Mouse (Mus musculus) heart, postnatal 25 days (tissue): ENCODE measurements at regions not wholly inside any gene's neighbourhood (a gene's known extent, or its start where the extent isn't known, plus 50 kb on each side); places are given as distances from the start of the nearest gene placed in this dataset.

ENCODE experiments used
- DNase-seq: peaks from one replicate; pipeline ENCODE4 v3.0.0; 2022; ENCODE audit warnings: low spot score
- intact Hi-C: fragments of 180-260 bp; cut with DNase I; formaldehyde crosslinking; loops from one replicate; pipeline ENCODE4 v1.15.1; 2025

DNA sequence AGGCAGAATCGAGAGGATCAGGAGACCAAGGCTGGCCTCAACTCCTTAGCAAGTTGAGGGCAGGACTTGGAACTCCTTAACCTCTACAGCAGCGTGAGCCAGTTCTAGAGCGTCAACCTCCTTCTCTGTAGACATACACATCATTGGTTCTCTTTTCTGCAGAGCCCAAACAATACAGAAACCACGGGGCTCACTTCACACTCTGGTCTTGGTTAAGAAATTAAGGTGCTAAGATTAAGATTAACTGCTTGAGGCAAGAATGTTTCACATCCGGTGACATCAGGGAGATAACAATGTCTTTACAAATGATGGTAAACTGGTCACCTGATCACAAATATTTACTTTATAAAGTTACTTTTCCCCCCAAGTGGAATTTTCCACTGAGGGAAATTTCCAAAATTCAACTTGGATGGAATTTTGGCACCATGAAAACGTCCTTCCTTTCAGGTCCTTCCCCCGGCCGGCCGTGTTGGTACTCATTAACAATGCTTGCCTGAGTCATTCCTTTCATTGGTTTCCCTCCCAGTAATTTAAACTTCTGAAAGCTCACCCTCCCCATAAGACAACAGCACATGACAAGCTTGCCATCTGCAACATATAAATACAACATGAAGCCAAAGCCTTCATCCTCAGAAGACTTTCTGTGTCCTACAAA lies 77.3 kb upstream of the Kdm7a start:
- no peak for DNase-seq
- intact Hi-C loops: no loop called here

DNA sequence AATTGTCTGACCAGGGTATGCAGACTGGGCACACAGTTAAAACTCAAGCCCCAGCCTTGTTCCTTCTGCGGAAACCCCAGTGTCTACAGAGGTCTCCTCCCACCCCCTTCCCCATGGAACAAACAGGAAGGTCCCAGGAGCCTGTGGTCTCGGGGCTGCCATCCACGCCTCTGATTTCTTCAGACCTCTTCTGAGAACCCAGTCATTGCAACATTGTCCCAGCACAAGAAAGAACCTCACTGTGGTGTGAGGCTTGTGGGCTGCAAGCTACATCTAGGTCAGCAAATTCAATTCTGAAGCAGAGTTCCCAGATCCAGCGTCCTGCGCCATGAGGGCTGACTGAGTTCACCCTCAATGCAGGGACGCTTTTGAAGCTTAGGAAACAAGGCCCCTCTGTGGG lies 71.7 kb upstream of the Kdm7a start:
- DNase-seq: no peak
- intact Hi-C loops: no loop called here

DNA sequence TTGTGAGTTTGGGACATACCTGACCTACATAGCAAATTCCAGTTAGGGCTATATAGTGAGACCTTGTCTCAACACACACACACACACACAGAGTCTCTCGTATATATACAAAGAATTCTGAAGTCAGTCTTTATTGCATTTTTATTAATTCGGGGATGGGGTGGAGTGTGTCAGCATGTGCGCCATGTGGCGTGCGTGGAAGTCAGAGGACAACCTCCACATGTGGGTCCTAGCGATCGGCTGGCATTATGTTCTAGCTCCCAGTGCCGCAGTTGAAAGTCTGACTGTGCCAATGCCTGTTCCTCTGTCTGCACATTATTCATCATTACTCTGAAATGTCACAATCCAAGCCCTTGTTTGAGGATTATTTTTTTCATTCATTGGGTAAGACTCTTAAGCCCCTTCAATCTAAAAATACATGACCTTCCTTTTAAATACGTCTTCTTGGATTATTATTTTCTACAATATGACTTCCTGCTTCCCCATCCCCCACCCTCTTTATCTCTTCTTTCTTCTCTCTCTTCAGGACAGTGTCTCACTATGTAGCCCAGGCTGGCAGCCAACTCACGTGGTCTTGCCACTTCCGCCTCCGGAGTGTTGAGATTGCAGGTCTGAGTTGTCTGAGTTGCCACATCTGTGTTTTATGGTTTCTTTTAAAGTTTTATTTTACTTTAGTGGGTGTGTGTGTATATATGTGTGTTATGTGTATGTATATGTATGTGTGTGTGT lies 68.3 kb upstream of the Kdm7a start:
- intact Hi-C loops: no loop called here
- DNase-seq: no peak

DNA sequence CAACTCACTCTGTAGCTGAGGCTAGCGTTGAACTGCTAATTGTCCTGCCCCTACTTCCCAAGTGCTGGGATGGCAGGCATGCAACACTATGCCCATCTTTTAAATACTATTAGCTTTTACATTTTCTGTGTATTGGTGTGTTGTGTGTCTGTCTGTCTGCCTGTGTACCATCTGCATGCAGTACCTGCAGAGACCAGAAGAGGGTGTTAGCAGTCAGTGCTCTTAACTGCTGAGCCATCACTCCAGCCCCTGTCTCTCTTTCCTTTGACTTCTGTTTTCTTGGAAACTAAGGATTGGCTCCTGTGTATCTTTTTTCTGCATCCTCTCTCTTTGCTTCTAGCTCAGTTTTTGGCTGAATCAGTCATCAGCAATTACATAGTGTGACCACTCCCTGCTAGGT lies 66.8 kb upstream of the Kdm7a start:
- intact Hi-C loops: no loop called here
- DNase-seq: no peak

DNA sequence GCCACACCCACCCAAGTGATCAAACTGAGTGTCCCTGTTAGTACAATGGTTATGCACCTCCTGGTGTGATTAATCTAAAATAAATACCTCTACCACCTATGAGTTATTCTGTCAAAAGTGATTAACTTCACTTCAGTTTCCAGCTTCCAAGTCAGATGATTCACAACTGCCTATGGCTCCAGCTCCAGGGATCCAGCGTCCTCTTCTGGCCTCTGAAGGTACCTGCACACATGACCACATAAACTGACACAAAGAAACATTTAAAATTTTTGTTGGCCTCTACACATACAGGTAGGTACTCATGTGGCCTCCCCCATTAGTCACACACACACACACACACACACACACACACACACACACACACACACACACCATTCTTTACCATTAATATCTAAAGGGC lies 63.9 kb upstream of the Kdm7a start:
- DNase-seq: no peak
- intact Hi-C loops: no loop called here

DNA sequence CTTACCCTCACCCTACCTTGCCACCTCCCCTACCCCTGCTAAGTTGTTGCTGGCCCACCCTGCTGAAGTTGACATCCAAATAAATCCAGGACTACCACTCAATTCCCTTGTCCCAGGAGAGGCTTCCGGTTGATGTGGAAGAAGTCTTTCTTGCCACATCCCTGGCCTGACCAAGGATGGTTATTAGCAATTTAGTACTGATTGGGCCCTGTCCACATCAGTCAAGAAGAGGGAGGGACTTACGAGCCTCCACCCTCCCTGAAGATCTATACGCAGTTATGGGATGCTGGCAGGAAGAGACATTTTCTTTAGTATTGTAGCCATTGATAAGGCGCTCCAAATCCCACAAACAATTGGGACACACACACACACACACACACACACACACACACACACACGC lies 63.1 kb upstream of the Kdm7a start:
- DNase-seq: no peak
- intact Hi-C loops: loop anchor here (2.0 kb wide), 1 partner anchor 21 kb away; no protein-coding TSS in a partner anchor

DNA sequence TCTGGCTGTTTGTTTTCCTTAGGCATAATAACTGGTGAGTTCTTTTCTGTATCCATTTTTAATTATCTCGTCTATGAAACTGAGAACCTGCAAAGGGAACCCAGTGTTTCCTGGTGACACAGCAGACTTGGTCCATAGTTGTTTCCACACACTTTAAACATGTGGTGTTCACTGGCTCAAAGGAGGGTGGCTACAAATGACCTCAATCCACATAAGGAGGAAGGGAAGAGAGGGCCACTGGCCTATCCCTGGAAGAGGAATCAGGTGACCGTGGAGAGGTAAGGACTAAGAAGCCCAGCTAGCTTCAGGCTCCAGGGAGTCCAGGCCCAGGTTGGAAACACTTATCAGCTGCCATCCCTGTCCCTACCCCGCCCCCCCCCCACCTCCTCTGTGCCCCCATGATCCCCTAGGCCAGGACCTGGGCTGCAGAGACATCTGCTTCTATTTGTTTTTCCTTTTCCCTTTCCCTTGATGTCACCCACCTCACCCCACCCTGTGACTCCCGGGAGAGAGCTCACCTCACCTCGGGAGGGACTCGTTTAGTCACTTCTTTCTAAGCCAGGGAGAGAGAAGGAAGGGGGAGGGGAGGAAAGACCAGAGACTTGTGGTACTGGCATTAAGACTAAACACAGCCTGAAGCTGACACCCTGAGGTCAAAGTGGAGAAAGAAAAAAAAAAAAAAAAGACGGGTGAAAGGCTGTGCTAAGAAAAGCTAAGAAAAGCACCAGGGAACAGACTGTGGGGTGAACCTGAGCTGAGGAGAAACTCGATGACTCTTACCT lies 62.2 kb upstream of the Kdm7a start:
- intact Hi-C loops: loop anchor here (2.0 kb wide), 1 partner anchor 20 kb away; no protein-coding TSS in a partner anchor

DNA sequence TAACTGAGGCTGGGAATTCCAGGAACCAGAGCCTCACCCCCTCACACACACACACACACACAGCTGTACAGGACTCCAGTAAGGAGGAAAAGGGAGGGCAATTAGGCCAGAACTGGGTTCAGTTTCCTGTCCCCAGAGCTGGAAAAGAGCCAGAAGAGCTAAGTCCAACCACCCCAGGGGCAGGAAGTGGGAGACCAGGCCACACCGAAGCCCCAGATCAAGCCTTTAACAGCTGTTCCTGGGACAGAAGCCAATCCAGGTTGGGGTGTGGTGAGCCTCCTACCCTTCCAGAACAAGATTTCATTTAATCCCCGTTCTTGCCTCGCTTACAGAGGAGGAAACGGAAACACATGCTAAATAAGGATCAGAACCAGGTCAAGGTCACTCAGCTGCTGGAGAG lies 58.1 kb upstream of the Kdm7a start:
- intact Hi-C loops: no loop called here

More for the DNA sequence above, 62.2 kb upstream of the Kdm7a start:
- DNase-seq: no peak

DNA sequence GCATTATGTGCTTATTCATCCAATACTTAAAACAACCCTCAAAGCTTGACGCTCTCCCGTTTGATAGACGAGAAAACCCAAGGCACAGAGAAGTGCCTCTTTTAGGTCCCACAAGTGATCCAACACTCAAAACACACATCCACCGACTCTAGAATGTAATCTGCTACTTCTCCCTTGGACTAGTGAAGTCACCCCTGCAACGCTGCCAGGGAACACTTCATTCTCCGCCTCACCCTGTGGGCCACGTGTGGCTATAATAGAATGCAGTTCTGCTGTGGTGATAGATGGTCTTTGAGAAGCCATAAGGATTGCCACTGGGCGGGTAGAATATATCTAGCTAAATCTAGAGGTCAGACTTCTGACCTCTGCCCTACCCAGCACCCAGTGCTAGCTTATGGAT lies 57.0 kb upstream of the Kdm7a start:
- intact Hi-C loops: no loop called here
- DNase-seq: no peak

More for the DNA sequence above, 58.1 kb upstream of the Kdm7a start:
- peak; percentile 65 for DNase-seq

DNA sequence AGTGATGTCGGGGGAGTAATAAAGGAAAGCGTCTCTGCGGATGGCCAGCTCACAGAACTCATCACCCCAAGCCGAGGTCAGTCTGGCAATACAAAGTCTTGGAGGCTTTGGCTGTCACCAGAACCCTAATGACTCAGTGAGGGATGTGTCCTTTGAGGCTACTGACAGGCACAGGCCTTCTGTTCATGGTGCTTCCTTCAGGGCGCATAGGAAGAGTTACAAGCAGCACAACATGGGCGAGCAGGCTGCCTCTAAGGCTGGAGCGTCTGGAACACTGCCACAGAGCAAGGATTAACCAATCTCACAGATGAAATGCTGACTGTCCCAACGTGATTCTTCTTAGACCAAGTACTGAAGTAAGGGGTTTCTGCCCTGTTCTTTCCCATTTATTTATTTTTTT lies 55.4 kb upstream of the Kdm7a start:
- no peak for DNase-seq
- intact Hi-C loops: no loop called here

DNA sequence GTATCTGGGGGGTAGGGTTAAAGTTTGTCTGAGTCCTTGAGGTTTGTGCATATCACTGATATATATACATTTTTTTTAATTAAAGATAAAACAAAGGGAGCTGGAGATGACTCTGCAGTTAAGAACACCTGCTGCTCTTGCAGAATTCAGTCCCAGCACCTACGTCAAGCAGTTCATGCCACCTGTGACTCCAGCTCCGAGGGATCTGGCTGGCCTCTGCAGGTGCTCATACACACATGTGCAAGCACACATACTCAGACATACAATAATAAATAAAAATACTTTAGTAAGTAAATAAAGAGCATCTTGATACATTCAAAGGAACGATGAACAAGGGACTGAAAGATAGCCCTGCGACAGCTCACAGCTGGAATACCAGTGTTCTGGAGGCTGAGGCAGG lies 53.9 kb upstream of the Kdm7a start:
- intact Hi-C loops: no loop called here
- DNase-seq: no peak

DNA sequence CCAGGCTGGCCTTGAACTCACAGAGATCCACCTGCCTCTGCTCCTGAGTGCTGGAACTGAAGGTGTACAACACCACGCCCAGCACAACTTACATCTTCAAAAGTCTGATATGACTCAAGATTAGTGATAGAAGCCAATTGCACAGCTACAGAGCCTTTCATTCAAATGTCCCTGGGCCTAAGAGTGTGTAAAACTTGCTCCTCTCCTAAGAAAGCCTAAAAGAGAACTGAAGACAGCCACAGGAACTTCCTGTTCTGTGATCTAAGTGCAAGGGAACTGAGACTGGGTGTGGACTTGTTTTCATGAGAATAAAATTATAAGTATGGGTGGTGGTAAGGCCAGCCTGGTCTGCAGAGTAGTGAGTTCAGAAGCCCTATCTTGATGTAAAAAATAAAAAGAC lies 52.5 kb upstream of the Kdm7a start:
- intact Hi-C loops: loop anchor here (2.0 to 5.0 kb wide), 2 partner anchors 52 to 83 kb away; partner anchors contain the start of gene Kdm7a
- DNase-seq: no peak

DNA sequence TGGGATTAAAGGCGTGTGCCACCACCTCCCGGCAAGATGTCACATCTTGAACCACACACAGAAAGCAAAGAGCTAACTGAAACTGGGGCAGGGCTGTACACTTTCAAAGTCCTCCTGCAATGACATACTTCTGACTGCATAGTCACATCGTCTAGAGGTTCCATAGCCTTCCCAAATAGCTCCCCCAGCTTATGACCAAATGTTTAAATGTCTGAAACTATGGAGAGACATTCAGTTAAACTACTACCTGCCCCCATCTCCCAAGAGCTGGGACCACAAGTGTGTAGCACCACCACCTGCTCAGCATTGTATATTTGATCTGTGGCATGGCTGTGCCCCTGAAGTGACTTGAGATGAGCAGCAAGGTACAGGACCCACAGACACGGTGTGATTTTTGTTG lies 52.1 kb upstream of the Kdm7a start:
- DNase-seq: no peak
- intact Hi-C loops: loop anchor here (2.0 to 5.0 kb wide), 2 partner anchors 52 to 84 kb away; partner anchors contain the start of gene Kdm7a

DNA sequence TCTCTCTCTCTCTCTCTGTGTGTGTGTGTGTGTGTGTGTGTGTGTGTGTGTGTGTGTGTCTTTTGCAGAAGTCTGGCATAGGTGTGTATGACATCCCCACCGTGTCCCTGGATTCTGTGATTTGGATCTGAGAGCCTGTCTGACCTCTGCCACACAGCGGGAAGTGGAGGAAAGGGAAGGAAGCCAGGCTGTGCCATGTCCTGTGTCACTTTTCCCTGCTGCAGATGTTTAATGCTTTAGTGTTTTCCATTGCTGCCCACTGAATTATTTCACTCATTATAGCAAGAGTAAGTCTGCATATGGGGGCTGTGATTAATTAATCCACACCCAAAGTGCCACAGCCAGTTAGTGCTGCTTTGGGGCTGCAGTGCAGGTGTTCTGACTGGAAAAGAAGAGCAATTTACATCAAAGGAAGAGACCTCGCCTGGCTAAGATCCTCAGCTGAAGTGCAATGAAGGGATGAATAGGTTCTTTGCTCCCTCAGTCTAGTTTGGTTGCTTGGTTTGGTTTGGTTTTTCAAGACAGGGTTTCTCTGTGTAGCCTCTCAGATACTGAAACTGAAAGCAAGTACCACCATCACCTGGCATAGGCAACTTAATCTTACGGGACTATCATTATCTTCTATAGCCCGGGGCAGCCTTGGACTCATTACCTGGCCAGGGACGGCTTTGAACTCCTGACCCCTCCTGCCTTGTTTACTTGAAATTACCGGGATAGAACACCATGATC lies 51.2 kb upstream of the Kdm7a start:
- DNase-seq: no peak
- intact Hi-C loops: loop anchor here (2.0 to 5.0 kb wide), 2 partner anchors 51 to 84 kb away; partner anchors contain the start of gene Kdm7a

DNA sequence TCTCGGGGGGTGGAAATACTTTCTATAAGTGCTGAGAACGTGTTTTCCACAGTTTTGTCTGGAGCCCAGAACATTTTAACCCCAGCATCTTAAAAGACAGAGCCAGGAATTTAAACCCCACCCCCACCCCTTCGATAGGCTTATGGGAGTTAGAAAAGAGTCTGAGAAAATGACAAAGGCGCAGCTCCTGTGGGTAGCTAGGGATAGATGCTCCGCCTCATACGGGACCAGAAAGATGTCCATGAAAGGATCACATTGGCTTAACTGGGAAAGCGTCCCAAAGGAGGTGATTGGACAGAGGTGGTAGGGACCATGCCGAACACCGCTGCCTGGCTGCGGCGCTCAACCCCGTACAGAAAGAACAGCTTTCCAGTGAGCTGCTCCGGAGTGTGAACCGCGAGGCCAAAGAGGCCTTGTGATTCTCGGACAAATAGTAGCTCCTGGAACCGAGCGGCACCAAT lies 50.6 kb upstream of the Kdm7a start:
- intact Hi-C loops: loop anchor here (5.0 kb wide), 1 partner anchor 85 kb away; no protein-coding TSS in a partner anchor
- DNase-seq: no peak

DNA sequence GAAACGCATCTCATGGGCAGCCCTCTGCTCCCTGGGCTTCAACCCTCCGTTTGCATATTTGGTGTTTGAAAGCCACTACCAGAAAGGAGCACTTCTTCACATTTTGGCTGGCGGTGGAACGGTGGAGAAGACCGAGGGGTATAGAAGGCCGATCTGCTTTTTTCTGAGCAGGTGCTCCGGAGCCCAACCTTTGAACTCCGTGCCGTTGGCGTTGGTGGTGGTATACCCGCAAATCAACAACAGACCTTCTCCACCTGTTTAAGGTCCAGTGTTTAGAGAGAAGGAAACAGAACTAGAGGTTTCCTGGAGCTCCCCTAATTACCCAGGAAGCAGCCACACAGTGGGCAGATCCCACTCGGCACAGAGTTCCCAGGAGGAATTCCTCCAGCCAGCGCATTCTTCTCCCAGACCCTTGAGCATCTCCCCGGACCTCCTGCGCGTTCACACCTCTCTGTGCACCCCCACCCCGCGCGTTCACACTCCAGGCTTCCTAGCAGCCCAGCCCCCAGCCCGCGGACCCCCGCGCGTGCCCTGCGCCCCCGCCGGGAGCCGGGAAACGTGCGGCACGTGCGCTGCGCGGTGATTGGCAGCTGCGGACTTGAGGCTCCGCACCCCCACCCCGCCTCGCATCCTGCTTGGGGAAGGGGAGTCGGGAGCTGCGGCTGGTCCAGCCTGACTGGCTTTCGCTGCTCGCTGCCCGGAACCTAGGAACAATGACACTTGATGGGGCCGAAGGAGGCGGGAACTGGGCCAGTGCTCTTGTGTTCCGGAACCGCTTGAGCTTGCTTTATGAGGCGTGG lies 49.9 kb upstream of the Kdm7a start:
- intact Hi-C loops: loop anchor here (5.0 kb wide), 1 partner anchor 86 kb away; no protein-coding TSS in a partner anchor
- peak; percentile 46 for DNase-seq
